Mouse (Mus musculus) neural tube, postnatal 0 days (tissue): ENCODE measurements around the gene Pygb. TPM values are rescaled to one million over a fixed set of nuclear protein-coding genes. Genes with fewer than 3 reads are reported as not detected.

Experiments
- polyA plus RNA-seq: library from polyadenylated mRNA; unstranded; fragments of >200 nt; fragmentation: Nextera tagmentation; extraction: Ambion mirVana; gene quantifications from 2 replicates; pipeline ENCODE4 v1.2.1, GENCODE M21; 2015

Gene Pygb
- 196 and 209 TPM in 2 replicates for polyA plus RNA-seq

GRCm38 (mm10) chr2:150786251-150787180 lies at the start of gene Pygb:
Pygb (plus strand) TSS chr2:150786735.

GRCm38 (mm10) chr2:150748854-150749253 lies 37.7 kb upstream of the Pygb start, which contains the start of gene Entpd6:
Entpd6 (plus strand) TSS chr2:150749042.

Other genes starting within 250 kb of the Pygb start
- gene Cst7, start 216.3 kb upstream of the Pygb start, polyA plus RNA-seq = 0.31 and 0.56 TPM in 2 replicates
- gene Apmap, start 178.2 kb upstream of the Pygb start, polyA plus RNA-seq = 47.2 and 49.7 TPM in 2 replicates
- 14.0 and 14.2 TPM in 2 replicates for gene Acss1, start 118.2 kb upstream of the Pygb start, polyA plus RNA-seq
- 0.14 and 0.19 TPM in 2 replicates for gene Vsx1, start 97.4 kb upstream of the Pygb start, polyA plus RNA-seq
- 75.2 and 82.5 TPM in 2 replicates for gene Entpd6, start 37.7 kb upstream of the Pygb start, polyA plus RNA-seq
- gene Abhd12, start 118.0 kb downstream of the Pygb start, polyA plus RNA-seq = 175 and 184 TPM in 2 replicates
- 6.4 and 7.5 TPM in 2 replicates for gene Gins1, start 118.7 kb downstream of the Pygb start, polyA plus RNA-seq